Mouse (Mus musculus): ENCODE measurements around the gene 1700056E22Rik.

DNA sequence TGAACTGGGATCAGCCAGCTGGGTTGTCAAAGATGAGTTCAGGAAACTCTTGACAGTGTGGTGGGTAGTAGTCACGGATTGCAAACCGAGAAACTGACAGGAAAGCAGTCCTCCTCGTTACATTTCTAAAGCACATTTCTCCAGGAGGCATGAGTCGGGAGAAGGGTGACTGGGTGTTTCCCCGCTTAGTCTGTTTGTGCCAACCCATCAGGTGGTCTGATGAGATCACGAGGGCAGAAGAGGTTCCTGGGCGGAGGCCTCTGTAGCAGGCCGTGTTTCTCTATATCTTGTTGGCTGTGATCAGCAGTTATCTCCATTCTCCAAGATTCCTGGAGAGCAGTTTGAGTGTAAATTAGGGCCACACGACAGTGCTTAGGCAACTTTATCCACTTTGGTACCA is 8.6 kb upstream of the 1700056E22Rik start:
- TF ChIP-seq CTCF (IDR thresholded peaks at IDR 0.05; ENCODE audit: control insufficient read depth, insufficient read depth, insufficient read length) (no peak), MAX (IDR thresholded peaks at IDR 0.05) (no peak), FOSL1 (IDR thresholded peaks at IDR 0.05; ENCODE audit: insufficient read depth, low read length, poor library complexity, severe bottlenecking) (no peak), MYOD1 (IDR thresholded peaks at IDR 0.05; ENCODE audit: control insufficient read depth, insufficient read length, low read depth) (no peak), MYOG (IDR thresholded peaks at IDR 0.05; ENCODE audit: control insufficient read depth, extremely low read depth, insufficient read length) (no peak)

Data from C2C12 (cell line).